Mouse (Mus musculus) kidney, postnatal 0 days (tissue): ENCODE data around the gene Dbr1. TPM values are rescaled to one million over a fixed set of nuclear protein-coding genes. Genes with fewer than 3 reads are reported as not detected.
A peak's percentile ranks its signal among the peaks of the same experiment; 100 is the strongest.

Source experiments
- ATAC-seq: fragments of 200-750 bp; cut with Nextera tagmentation; replicated peaks from 2 replicates; pipeline ENCODE4 v1.8.0; 2017; ENCODE audit warnings: low read depth, moderate number of reproducible peaks, moderate TSS enrichment, moderate library complexity; ENCODE audit not compliant: low FRiP score
- DNase-seq: peaks from one replicate; pipeline ENCODE4 v3.0.0-alpha.2; 2016; ENCODE audit warnings: low spot score
- H3K27ac ChIP-seq: fragments of 300-500 bp; sonication (generic); 2 replicates; pipeline ENCODE4 v1.5.1; 2014; ENCODE audit warnings: mild to moderate bottlenecking
- H3K27me3 ChIP-seq: fragments of 300-500 bp; sonication (generic); 2 replicates; pipeline ENCODE4 v1.6.1; 2014; ENCODE audit warnings: low read length, mixed read lengths; ENCODE audit not compliant: insufficient read depth
- H3K36me3 ChIP-seq: fragments of 300-500 bp; sonication (generic); 2 replicates; pipeline ENCODE4 v1.6.1; 2014; ENCODE audit warnings: low read length, mixed read lengths; ENCODE audit not compliant: insufficient read depth
- H3K4me1 ChIP-seq: fragments of 300-500 bp; sonication (generic); replicated peaks from 2 replicates; pipeline ENCODE4 v1.6.1; 2014; ENCODE audit warnings: antibody characterized with exemption, low read length, mixed read lengths; ENCODE audit not compliant: insufficient read depth
- H3K4me2 ChIP-seq: fragments of 300-500 bp; sonication (generic); 2 replicates; pipeline ENCODE4 v1.6.1; 2014; ENCODE audit warnings: mild to moderate bottlenecking, low read length, moderate library complexity, mixed read lengths
- H3K4me3 ChIP-seq: fragments of 300-500 bp; sonication (generic); replicated peaks from 2 replicates; pipeline ENCODE4 v1.5.1; 2014; ENCODE audit warnings: low read depth, low read length
- H3K9ac ChIP-seq: fragments of 300-500 bp; sonication (generic); 2 replicates; pipeline ENCODE4 v1.6.1; 2014; ENCODE audit warnings: low read depth, low read length
- H3K9me3 ChIP-seq: fragments of 300-500 bp; sonication (generic); replicated peaks from 2 replicates; pipeline ENCODE4 v1.6.1; 2016; ENCODE audit warnings: low read length, inconsistent platforms, mixed read lengths
- CTCF ChIP-seq: IDR thresholded peaks from 2 replicates; pipeline ENCODE4 v1.5.1; 2016; ENCODE audit warnings: antibody characterized with exemption, low read depth, mild to moderate bottlenecking, moderate library complexity
- WGBS: fragments of 180-500 bp; shearing (Covaris S2); extraction: QIAGEN DNeasy Blood & Tissue Kit; methylation state at CpG from one replicate; pipeline ENCODE4 v1.1.7; 2014; 5-methylcytosine and 5-hydroxymethylcytosine counted together
- polyA plus RNA-seq: library from polyadenylated mRNA; unstranded; fragments of >200 nt; fragmentation: Nextera tagmentation; extraction: Ambion mirVana; gene quantifications from 2 replicates; pipeline ENCODE4 v1.2.1, GENCODE M21; 2015

Dbr1 gene
- polyA plus RNA-seq, 1 experiment from 2014 or later = 17.0 TPM

- no peak for TF ChIP-seq CTCF
- no peaks in the 10 kb centered on the region for H3K4me1 ChIP-seq
- no peaks in the 10 kb centered on the region for H3K36me3 ChIP-seq
- H3K4me2 ChIP-seq = no peak overlapping the region
- H3K27me3 ChIP-seq = no peaks in the 10 kb centered on the region
- ATAC-seq (no peak), DNase-seq (no peak)
- no peak overlapping the region for H3K4me3 ChIP-seq
- no peaks in the 10 kb centered on the region for H3K9me3 ChIP-seq
- no peak overlapping the region for H3K27ac ChIP-seq
- 91% methylated on average over 3 of the region's 3 CpGs for WGBS
- no peak overlapping the region for H3K9ac ChIP-seq
These were observed 20.3 kb upstream of the Dbr1 start for GRCm38 (mm10) chr9:99555253-99555652.

- Histone ChIP-seq H3K9ac (no peak overlapping the region), H3K36me3 (no peaks in the 10 kb centered on the region), H3K27me3 (no peaks in the 10 kb centered on the region), H3K9me3 (no peaks in the 10 kb centered on the region), H3K4me2 (no peak overlapping the region), H3K27ac (no peak overlapping the region), H3K4me3 (no peak overlapping the region), H3K4me1 (no peaks in the 10 kb centered on the region)
- DNase-seq = no peak
- no peak for TF ChIP-seq CTCF
- 59% methylated on average over 8 of the region's 8 CpGs for WGBS
- no peak for ATAC-seq
These were observed 17.9 kb upstream of the Dbr1 start for GRCm38 (mm10) chr9:99557580-99558300.

GRCm38 (mm10) chr9:99558824-99559556 lies 16.6 kb upstream of the Dbr1 start:
- H3K4me2 ChIP-seq = no peak overlapping the region
- H3K9me3 ChIP-seq = no peaks in the 10 kb centered on the region
- H3K9ac ChIP-seq = no peak overlapping the region
- no peaks in the 10 kb centered on the region for H3K36me3 ChIP-seq
- ATAC-seq (no peak), DNase-seq (no peak)
- no peak for TF ChIP-seq CTCF
- no peaks in the 10 kb centered on the region for H3K27me3 ChIP-seq
- 85% methylated on average over 7 of the region's 7 CpGs for WGBS
- no peaks in the 10 kb centered on the region for H3K4me1 ChIP-seq
- no peak overlapping the region for H3K27ac ChIP-seq
- no peak overlapping the region for H3K4me3 ChIP-seq

GRCm38 (mm10) chr9:99559557-99559904 lies 16.1 kb upstream of the Dbr1 start:
- DNase-seq = no peak
- H3K4me1 ChIP-seq = no peaks in the 10 kb centered on the region
- no peak overlapping the region for H3K9ac ChIP-seq
- no peak overlapping the region for H3K4me2 ChIP-seq
- H3K9me3 ChIP-seq = no peaks in the 10 kb centered on the region
- no peak for ATAC-seq
- no peaks in the 10 kb centered on the region for H3K27me3 ChIP-seq
- no peak overlapping the region for H3K27ac ChIP-seq
- no peak for TF ChIP-seq CTCF
- no peak overlapping the region for H3K4me3 ChIP-seq
- H3K36me3 ChIP-seq = no peaks in the 10 kb centered on the region

- WGBS = 87% methylated on average over 3 of the region's 3 CpGs
These were observed 15.2 kb upstream of the Dbr1 start for GRCm38 (mm10) chr9:99560389-99560788.

GRCm38 (mm10) chr9:99563714-99564113 lies 11.9 kb upstream of the Dbr1 start:
- H3K4me2 ChIP-seq = no peak overlapping the region
- H3K27ac ChIP-seq = no peak overlapping the region
- no peak overlapping the region for H3K4me3 ChIP-seq
- H3K9me3 ChIP-seq = no peaks in the 10 kb centered on the region
- 16% methylated on average over 11 of the region's 11 CpGs for WGBS
- DNase-seq (peak; percentile 77), ATAC-seq (no peak)
- no peak overlapping the region for H3K9ac ChIP-seq
- no peaks in the 10 kb centered on the region for H3K27me3 ChIP-seq
- H3K4me1 ChIP-seq = no peaks in the 10 kb centered on the region; the same call in none of the 2 replicates
- no peak for TF ChIP-seq CTCF
- no peaks in the 10 kb centered on the region for H3K36me3 ChIP-seq

More at GRCm38 (mm10) chr9:99560389-99560788, 15.2 kb upstream of the Dbr1 start:
- Histone ChIP-seq H3K9ac (no peak overlapping the region), H3K4me3 (no peak overlapping the region), H3K27ac (no peak overlapping the region), H3K36me3 (no peaks in the 10 kb centered on the region), H3K27me3 (no peaks in the 10 kb centered on the region), H3K4me2 (no peak overlapping the region), H3K9me3 (no peaks in the 10 kb centered on the region), H3K4me1 (no peaks in the 10 kb centered on the region)
- TF ChIP-seq CTCF = no peak
- no peak for DNase-seq
- ATAC-seq = no peak
